Mouse (Mus musculus): ENCODE results near the gene Cc2d1a.

Cc2d1a gene

DNA sequence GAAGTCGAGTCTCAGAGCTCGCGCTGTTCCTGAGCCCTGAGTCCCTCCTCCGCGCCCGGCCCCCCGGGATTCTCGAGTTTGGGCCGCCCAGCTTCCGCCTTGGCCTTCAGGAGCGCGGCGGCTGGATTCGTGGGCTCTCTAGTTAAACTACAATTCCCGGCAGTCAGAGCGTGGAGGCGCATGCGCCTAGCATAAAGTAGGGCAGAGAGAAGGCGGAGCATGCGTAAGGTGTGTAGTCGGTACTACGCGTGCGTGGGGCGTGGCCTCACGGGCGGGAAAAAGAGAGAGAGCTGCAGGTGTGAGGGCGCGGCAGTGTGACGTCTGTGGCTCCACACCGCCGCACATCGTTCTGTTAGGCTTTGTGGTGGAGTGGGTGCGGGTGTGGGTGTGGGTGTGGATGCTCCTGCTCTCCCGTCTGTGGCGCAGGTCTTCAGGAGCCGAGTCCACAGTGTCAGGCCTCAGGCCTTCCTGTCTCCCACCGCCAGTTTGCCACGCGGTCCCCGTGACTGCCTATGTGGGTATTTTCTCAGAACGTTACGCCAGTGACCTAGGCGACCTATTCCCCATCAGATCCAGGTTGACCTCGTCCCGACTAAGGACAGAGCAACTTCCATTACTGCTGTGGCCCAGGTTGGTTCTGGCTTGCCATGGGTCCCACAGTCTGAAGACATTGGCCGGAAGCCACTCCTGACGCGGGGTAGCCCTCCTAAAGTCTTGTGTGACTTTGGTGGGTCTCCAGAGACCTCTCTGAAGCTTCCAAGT is at the start of gene Cc2d1a, which contains the start of gene 4930432K21Rik:
Gene Cc2d1a (minus strand): TSS at position 168 of the 762 bp plus-strand sequence.
Gene 4930432K21Rik (plus strand): TSS at position 257 of the 762 bp plus-strand sequence.
- DNase-seq: peak; percentile 96

DNA sequence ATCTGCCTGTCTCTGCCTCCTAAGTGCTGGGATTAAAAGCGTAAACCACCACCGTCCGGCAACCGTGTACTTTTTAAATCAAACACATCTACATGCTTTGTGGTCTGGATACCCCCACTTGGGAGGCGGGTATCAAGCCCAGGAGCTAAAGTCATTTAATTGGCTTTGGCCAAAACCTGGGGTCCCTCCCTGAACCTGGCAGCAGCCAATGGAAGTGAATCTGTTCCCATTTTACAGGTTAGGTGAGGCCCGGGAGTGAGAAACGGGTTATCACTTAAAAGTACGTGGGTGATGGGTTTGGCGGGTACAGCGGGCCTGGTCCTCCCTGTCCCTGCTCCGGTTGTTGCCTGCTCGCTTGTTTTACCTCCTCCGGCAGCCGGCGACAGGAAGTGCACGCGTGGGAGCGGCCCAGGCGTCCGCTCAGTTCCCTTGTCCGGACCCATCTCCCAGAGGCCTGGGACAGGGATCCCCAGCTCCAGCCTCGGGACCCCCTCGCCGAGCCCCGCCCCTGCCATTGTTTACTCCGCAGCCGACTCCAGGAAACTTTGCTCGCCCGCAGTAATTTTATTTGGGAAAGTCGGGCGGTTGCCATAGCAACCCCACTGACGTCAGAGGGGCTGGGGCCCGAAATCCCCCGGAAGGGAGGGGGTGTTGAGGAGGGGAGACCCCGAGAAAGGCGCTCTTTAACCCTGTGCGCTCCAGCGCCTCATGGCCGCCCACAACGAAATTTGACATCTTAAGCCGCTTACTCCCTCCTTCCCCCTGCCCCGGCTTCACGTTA is 49.6 kb upstream of the Cc2d1a start:
- peak; percentile 88 for DNase-seq

DNA sequence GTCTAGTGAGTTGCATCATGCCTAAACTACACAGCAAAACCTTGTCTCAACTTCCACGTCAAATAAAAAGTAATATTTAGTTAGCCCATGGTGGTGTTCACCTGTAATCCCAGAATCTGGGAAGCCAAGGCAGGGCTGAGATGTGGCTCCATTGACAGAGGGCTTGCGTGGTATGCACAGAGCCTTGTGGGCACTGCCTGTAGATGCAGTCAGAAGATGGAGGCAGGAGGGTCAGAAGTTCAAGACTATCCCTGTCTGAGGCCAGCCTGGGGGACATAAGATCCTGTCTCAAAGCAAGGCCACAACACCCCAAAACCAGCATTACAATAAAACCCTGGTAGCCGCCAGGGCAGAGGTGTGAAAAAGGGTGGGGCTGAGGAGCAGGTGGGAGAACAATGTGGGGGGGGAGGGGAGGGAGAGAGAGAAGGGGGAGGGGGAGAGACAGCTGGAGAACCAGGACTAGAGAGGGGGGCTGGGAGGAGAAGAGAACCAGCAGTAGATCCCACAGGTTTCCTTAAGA is 46.5 kb upstream of the Cc2d1a start:
- no peak for DNase-seq

DNA sequence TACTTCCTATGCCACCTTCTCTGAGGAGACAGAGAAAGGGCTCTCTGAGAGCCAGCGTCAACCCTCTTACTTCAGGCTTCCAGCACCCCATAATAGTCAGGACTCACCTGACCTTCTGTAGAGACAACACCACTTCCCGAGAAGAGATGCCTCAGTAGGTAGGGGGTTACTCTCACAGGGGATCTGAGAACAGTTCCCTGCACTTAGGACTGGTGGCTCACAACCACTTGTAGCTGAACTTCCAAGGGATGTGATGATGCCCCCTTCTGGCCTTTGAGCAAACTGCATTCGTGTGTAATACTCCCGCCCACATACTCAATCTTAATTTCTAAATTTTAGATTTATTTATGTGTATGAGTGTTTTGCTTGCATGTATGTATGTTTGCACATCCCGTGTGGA is 45.8 kb upstream of the Cc2d1a start:
- DNase-seq: no peak

DNA sequence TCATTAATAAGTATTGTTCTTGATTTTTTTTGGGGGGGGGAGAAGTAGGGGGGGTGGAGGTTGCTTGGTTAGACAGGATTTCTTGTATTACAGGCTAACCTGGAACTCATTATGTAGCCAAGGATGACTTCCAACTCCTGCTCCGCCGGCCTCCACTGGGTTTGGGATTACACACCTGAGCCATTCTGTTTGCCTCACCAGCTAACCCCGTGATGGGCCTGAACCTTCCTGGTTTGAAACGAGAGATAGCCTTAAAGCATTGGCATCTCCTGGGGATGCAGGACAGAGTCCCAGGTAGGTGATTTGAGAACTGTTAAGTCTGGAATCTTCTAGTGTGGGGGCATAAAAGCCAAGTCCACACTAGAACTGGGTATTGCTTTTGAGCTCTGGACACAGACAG is 45.4 kb upstream of the Cc2d1a start:
- no peak for DNase-seq

DNA sequence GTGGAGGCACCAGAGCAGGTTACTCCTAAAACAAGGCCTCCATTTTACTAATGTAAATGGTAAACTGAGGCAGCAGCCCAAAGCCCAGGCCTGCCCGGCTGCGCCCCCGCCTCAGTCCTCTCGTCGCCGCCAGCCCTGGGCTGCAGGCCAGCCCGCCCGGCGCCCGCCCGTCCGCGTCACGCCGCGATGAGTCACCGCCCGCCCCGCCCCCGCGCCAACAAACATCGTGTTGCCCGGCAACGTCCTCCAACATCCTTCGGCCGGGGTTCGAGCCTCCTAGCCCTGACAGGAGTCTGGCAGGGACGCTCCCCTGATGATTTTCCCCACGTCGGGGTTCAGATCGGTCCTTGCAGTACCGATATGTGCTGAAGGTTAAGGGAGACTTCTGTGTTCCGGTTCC is 44.8 kb upstream of the Cc2d1a start:
- DNase-seq: peak; percentile 53

DNA sequence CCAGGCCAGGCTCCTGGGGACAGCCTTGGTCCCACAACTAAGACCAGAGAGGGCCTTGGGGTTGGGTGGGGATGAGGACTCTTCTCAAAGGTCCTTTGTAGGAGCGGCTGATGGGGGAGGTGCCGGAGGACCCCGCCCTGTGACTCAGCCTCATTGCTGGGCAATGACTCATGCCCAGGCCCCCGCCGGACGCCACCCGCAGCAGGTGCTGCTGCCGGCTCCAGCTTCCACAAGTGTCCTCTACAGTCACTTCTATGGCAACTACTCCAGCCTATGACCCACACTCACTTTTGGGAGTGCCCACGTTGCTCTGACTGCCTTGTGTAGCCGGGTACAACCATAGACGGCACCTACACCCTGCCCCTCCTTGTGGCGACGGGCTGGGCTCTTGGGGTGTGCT is 44.3 kb upstream of the Cc2d1a start:
- no peak for DNase-seq

DNA sequence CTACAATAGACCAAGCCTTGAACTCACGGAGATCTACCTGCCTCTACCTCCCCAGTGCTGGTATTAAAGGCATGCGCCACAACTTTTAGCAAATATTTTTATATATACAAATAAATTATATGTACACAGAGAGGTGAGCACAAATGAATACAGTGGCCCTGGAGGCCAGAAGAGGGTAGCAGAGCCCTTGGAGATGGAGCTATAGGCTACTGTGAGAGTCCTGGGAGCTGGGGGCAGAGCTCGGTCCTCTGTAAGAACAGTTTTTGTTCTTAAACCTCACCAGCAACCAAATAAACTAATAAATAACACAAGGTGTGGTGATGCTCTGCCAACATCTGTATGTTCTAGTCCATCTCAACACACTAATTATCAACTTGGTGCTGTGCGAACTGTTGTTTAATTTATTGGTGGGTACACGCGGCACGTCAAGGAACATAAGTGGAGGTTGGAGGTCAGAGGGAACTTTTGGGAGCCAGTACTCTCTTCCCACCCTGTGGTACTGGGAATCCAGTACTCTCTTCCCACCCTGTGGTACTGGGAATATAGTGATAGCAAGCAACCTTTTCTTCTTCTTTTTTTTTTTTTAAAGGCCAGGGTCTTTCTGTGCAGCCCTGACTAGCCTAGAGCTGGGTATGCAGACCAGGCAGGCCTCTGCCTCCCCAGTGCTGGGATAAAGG is 42.6 kb upstream of the Cc2d1a start:
- peak; percentile 37 for DNase-seq

DNA sequence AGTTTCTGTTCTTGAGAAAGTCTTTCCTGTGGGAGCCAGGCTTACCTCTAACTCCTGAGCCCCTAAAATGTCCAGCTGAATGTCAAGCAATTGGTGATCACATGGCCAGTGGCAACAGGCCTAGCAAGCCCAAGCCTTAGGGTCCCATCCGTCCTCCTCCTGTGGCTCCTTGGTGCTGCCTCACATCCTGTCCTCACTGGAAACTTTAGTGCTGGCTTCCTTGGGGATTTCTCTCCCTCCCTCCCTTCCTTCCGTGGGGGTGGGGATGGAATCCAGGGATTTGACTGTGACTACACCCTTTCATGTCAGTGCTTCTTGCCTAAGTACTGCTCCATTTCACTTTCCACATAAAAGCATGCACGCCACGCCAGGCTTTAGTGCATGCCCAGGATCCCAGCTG is 41.9 kb upstream of the Cc2d1a start:
- DNase-seq: no peak

DNA sequence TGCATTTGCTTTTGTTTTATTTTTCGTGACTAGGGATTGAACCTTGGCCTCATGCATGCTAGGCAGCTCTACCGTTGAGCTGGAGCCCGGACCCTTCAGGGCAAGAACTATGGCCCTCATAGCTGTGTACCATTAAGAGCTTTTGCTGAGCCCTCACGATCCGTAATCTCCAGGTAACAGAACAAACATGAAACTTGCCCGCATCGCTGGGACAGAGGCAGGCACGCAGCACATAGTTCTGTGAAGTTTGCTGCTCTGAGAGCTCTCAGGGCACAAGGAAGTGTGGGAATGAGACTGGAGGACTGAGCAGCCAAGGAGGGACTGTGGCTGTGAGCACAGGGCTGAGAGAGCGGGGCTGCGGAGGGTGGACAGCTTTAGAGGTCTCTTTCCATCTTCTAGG is 40.9 kb upstream of the Cc2d1a start:
- DNase-seq: no peak

DNA sequence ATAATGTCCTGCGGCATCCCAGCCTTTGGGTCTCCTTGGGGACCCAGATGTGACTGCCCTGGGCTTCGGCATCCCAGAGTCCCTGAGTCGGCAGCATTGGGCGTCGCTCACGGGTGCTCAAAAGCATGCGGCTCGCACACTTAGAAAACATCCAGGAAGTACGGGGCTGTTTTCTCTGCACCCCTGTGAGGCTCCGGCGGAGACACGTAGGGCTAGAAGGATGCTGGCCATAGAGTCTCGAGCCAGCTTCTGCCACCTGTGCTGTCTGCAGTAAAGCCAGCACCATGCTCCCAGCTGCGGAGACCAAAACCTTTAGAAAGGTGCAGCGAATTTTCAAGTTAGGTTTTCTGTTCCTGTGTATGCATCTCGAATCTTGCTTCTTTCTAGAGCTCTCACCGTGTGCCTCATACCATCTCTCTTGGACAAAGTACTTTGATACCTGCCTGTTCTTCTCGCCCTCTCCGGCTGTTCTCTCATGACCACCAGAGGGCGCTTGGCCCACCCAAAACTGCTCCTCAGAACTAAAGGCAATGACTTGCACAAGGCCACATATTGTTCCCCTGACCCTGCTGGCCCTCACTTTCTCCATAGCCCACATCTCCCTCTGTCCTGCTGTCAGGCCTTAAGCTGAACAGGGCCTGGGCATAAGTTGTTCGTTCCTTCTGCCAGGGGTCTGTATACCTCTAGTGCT is 39.5 kb upstream of the Cc2d1a start:
- peak; percentile 90 for DNase-seq

DNA sequence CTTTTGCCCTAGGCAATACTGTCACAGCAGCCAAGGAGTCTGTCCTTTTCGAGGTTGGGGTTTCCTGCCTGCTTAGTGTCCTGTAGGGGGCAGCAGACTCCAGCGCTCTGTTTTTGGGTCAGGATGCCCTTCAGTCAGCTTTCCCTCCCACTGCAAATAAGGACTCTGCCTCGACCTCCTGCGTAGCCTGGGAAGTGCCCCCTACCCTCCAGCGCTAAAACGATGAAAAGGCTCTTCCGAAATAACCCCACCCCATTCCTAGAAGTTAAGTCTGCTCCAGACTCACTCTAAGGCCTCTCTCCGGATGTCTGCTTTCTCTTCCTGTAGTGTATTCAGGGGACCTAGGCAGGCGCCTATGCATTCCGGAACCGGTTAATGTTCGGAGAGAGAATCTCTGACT is 38.8 kb upstream of the Cc2d1a start:
- peak; percentile 82 for DNase-seq

DNA sequence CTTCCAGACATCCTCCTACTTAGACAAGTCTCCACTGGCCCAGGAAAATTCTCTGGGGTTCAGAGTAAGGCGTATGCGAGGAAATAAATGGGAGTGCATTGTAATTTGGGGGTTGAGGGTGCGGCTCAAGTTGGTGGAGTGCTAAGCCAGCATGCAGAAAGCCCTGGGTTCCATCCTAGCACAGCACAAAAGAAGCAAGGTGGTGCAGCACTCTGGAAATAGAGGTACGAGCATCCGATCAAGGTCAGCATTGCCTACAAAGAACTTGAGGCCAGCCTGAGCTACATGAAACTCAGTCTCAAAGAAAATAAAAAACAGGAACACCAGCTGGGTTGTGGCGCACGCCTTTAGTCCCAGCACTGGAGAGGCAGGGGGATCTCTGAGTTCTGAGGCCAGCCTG is 37.4 kb upstream of the Cc2d1a start, which contains the start of gene Nanos3:
Gene Nanos3 (minus strand): TSS at position 101 of the 400 bp plus-strand sequence.
- DNase-seq: no peak

DNA sequence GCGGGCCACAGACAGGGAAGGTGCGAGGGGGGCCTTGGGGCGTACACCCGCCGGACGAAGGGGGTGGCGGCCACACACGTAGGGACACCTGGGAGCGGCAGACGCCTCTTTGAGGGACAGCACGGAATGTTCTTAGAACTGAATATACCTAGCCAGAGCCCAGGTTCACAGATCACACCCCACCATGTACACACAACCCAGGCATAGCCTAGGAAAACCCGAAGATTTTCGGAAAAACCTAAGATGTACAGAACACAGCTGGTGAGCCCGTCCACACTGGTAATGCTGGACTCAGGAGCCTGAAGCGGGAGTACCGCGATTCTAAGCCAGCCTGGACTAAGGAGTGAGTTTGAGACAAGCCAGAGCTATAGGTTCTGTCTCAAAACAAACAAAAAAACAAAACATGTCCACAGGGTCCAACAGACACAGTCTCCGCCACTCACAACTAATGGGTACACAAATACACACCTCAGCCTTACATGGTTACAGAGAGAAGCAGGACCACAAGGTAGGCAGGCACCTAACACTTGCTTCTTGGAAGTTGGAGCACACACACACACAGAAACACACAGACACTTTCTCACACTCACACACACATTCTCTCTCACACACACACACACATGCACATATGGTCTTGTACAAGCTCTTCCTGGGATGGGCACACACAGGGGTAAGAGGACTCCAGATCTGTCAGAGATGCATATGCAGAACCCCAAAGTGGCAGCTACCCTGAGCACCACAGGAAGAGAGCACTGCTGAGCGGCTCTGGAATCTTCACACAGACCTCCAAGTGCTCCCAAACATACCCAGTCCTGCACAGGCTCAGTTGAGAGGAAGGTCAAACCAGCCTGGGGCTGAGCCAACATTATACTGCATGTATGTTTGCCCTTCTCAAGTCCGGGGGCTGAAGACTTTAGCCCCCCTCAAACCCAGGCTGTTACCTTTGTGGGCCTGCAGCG is 36.6 kb upstream of the Cc2d1a start:
- DNase-seq: no peak

DNA sequence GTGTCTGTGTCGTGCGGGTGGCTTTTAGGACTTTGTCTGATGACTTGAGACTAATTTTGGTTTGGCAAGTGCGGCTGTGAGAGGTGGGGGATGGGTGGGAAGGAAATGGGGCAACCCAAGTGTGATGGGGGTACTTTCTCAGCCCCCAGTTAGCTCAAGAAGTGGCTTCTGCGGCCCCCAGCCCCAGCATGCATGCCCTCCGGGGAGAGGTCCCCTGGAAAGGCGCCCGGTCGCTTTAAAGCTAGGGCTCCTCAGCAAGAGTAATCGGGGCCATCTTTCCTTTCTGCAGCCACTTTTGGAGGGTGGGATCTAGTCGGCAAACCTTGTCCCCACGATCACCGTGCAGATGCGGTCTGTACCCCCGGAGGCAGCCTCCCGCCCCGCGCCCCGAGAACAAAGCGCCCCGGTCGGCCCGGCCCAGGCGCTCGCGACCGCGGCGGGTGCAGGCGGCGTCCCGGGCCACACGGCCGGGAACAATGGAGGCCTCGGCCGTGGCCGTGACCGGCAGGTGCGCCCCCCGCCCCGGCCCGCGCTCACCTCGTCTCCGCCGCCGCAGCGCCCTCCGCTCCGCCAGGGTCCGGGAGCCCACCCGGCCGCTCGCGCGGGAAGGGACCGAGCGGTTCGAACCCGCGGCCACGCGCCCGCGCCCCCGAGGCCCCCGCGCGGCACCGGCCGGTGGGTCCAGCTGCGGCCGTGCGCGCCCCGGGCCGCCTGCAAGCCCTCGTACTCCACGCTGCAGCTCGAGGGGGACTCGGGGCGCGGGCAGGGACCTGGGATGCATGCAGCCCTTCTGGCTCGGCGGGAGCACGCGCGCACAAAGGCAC is 35.7 kb upstream of the Cc2d1a start:
- peak; percentile 73 for DNase-seq

DNA sequence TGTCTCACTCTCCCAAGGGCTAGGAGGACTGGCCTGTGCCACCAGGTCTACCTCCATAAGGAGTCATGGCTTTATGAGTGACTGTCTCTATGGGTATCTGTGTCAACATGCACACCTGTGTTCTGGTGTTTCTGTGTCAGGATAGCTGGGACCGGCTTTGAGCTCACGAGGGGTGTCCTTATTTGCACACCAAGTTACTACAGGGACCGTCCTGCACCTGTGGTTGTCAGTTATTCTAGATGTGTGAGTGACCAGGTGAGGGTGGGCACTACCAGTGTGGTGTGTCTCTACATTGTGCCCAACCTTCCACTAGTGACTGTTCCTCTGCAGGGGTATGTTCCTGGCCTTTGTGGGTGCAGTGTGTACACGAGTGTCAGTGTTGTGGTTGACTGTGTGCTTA is 35.1 kb upstream of the Cc2d1a start:
- no peak for DNase-seq

DNA sequence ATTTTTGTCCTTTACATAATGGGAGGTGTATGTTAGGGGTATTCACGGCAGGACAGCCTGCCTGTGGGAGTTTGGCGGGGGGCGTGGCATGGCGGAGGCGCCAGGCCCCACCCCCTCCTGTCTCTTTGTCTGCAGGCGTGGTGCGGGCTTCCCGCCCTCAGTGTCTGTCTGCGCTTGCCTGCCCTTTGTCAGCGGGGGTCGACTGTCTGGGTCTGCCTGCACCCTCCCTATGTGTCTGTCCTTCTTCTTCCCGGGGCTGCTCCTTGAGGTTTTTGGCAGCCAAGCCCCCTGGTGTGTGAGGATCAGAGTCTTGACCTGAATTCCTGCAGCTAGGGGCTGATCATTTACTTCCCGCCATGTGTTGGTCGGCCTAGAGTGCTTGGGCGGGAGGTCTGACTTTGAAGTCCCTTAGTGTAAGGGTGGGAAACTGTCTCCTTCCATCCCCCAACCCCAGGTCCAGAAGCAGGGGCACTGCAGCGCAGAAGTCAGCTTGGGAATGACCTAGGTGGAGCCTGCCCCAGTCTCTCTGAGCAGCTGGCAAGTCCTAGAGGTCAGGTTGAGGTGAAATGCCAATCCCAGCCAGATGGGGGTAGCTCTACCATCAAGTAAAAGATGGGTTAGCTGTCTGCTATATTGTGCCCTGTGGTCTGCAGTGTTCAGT is 32.9 kb upstream of the Cc2d1a start:
- DNase-seq: peak; percentile 82

DNA sequence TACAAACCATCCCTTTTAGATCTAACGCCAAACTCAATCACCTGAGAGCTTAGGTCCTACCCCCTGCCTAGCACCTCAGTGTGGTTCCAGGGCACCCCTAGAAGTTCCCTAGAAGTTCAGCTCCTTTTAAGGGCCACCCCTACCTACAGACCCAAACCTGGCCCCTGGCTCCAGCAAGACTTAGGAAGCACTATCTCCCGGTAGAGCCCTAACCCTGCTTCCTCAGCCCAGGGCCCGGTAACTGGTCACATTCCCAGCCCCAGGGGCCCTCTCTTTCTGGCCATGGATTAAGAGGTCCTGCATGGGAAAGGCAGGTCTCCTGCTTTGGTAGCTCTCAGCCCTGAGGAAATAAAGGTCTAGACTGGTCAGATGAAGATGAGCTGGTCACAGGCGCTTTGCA is 32.2 kb upstream of the Cc2d1a start:
- no peak for DNase-seq

DNA sequence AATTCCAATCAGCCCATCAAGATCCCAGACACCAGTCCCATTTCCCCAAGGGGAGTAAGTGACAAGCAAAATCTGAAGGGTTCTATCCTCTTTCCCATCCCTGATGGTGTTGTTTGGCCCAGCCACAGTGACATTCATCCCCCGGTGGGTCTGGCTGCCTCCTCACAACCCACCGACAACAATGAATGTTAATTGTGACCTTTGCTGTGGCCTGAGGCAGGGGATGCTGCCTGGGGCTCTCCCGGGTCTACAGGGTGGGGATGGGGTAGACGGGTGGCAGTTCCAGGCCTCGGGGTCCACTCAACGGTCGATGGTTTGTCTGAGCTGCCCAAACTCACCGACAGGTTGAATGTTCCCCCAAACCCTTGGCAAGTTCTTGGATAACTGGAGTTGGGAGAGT is 30.9 kb upstream of the Cc2d1a start:
- no peak for DNase-seq

DNA sequence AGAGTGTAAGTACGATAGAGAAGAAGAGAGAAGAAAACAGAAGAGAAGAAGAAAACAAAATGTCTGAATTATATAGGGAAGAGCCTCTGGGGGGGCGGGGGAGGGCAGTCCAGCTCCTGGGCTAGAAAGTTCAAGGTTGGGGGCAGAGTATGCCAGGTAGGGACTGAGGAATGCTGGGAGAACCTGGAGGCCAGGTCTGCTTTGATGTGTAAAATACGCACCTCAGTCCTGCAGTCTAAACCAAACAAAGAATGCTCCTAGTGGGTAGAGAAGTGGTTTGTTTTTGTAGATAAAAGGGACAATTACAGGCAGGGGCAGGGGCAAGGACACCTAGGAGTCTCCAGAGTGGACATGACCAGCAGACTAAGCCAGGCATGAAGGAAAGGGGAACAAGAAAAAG is 29.7 kb upstream of the Cc2d1a start:
- DNase-seq: no peak

Data from thymus, postnatal 25 days (tissue).